Mouse (Mus musculus): ENCODE results near the gene Gpr68. TPM values are rescaled to one million over a fixed set of nuclear protein-coding genes. Genes with fewer than 3 reads are reported as not detected.

Gene Gpr68
- polyA plus RNA-seq, 1 experiment from 2014 or later, result 5.9 TPM

Other genes starting within 250 kb of the Gpr68 start
- 3.9 and 4.6 TPM in 2 replicates for gene Rps6ka5, start 181.2 kb downstream of the Gpr68 start, polyA plus RNA-seq (2015; fragmentation: Nextera tagmentation; extraction: Ambion mirVana)
- gene Dglucy, start 129.1 kb downstream of the Gpr68 start, polyA plus RNA-seq (2015; fragmentation: Nextera tagmentation; extraction: Ambion mirVana), result 2.7 and 4.1 TPM in 2 replicates
- gene Ccdc88c, start 120.9 kb upstream of the Gpr68 start, polyA plus RNA-seq (2015; fragmentation: Nextera tagmentation; extraction: Ambion mirVana), result 1.8 and 1.9 TPM in 2 replicates
- 24.2 and 25.6 TPM in 2 replicates for gene Ppp4r3a, start 175.5 kb upstream of the Gpr68 start, polyA plus RNA-seq (2015; fragmentation: Nextera tagmentation; extraction: Ambion mirVana)

Data from heart, embryonic 13.5 days (tissue).